Mouse (Mus musculus) CH12F3 (cell line): ENCODE measurements around the gene Rnf24.

ENCODE experiments used
- in situ Hi-C: fragments of 300-500 bp; cut with MboI; formaldehyde crosslinking; loops from 2 replicates; pipeline ENCODE4 v1.14.3; 2020; ENCODE audit warnings: low sequenced_read_pairs

The Rnf24 gene

DNA sequence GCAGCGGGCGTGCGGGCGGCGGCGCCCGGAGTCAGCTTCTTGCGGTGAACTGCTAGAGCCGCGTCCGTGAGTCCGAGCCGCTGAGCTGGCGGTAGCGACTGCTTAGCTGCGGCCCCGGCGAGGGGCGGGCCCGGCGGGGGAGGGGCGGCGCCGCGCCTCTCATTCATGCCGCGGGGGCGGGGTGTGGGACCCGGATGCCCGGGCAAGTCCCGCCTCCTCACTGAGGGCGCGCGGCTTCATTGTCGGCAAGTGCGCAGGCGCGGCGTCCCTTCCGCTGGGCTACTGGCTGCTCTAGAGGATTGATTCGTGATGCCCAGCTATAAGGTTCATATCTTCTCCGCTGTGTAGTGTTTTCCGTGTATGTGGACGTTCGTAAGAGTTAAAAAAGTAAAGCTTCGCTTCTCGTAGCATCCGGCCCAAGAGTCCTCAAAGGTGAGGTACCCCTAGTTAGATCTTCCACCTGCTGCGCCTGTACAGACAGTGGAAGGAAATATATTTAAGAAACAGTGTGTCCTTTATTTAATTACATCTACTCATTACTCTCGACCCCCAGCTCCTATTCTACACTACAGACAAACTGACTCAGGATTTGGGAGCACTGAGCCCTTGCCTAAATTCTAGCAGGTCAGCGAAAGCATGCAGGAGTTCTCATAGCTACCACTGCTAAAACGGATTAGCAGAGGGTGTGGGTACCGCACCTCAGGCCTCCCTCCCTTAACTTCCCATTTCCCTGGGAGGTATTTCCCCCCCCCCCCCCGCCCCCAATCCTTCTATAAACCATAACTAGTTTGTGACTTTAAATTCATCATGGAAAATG is at the start of gene Rnf24:
Gene Rnf24, minus strand, starts transcription at position 146 of the 817 bp plus-strand sequence.
- in situ Hi-C loops: no loop called here

DNA sequence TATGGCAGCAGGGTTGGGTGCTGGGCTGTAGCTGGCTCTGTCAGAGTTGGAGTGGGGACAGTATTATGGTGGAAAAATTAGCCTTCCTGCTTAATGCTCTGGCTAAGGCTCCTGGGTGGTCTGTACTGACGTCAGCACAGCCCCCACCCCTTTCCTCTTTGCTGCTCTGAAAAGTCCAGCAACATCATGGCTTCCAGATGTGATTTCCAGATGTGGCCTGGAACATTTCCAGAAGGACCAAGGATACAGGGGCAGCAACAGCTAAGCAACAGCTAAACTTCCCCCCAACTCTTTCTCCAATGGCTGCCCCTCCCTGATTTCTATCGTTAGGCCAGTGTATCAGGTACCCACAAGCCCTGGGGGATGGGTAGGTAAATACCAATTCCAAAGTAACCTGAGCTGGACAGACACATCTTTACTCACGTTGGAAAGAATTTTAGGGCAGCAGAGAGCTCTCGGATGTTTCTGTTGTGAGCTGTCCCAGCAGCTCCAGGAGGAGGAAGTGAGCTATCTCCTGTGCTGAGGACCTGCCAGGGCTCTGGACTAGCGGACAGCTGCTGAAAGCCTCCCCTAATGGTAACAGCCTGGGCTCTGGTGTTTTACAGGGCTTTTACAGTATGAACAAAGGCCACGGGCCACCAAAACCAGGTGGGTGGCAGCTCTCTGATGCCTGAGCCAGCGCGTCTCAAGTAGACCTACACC is 49.3 kb upstream of the Rnf24 start:
- in situ Hi-C loops: no loop called here

- in situ Hi-C loops: no loop called here
Measured at GRCm38 (mm10) chr2:131400846-131401245, 48.2 kb upstream of the Rnf24 start.

GRCm38 (mm10) chr2:131397323-131397848 is 44.7 kb upstream of the Rnf24 start:
- in situ Hi-C loops: no loop called here

- in situ Hi-C loops: no loop called here
Measured at GRCm38 (mm10) chr2:131386350-131386962, 33.8 kb upstream of the Rnf24 start.

DNA sequence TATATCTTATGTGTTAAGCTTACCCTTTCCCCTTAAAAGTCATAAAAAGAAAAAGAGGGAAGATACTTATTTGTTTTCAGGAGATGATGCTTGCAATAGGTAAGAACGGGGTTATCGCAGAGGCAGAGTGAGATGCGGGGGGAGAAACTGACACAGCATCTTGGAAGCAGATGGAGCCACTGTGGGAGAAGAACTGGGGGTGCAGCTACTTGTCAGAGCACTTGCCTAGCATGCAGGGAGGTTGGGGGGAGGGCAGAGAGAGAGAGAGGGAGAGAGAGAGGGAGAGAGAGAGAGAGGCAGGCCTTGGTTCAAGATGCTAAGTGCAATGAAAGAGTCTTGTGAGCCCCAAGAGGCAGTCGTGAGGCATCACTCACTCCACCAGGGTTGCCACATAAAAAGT is 32.5 kb upstream of the Rnf24 start:
- in situ Hi-C loops: no loop called here

- in situ Hi-C loops: no loop called here
Measured at GRCm38 (mm10) chr2:131379541-131379940, 26.8 kb upstream of the Rnf24 start.

DNA sequence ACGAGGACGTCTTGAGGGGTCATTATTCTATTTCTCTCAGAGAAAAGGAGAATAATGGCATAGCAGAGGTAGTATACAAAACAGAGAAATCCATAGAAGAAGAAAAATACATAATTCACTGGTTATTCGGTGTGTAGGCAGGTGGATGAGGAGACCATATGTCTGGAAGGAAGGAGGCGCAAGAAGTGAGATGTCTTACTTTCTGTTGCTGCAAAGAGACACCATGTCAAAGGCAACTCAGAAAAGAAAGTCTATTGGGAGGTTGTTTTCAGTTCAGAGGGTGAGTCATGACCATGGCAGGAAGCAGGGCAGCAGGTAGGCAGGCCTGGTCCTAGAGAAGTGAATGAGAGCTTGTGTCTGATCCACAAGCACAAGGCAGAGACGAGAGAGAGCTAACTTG is 26.2 kb upstream of the Rnf24 start:
- in situ Hi-C loops: no loop called here

- in situ Hi-C loops: no loop called here
Measured at GRCm38 (mm10) chr2:131377055-131377454, 24.4 kb upstream of the Rnf24 start.

DNA sequence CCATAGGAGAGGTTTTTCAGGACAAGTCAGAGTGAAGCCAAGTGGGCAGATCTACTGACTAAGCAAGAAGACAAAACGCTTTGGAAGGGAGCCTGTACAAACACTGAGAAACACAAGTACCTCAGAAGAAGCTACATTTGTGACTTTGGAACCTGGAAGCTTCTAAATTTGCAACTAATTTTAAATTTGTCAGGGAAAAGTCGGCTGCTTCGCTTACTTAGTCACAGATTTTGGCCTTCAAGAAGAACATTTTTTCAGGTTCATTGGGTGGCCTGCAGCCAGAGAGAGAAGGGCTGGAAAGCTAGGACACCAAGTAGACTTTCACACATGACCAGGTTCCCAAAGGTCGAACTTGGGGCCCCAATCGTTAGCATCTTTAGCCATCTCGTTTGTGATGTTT is 21.0 kb upstream of the Rnf24 start:
- in situ Hi-C loops: no loop called here

DNA sequence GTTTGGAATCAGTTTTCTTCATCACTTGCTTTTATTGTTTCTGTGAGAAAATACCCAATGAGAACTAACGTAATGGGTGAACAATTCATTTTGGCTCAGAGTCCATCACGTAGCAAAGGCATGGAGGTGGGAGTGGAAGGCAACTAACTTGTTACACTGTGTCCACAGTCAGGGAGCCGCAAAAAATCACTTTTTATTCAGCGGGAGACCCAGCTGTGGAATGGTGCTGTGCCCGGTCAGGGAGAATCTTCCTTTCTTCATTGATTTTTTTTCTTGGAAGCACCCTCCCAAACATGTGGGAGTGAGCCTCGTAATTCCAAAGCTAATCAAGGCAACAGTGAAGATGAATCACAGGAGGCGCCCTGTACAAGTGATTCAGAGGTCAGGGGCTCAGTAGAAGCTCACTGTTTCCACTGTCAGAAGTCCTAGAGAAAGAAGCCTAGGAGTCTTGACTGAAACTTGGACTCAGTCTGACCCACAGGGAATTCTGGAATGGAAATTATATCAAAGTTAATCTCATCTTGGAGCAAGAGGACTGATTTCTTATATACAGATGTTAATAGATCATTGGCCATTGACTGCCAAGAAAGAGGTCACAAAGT is 19.7 kb upstream of the Rnf24 start:
- in situ Hi-C loops: no loop called here

- in situ Hi-C loops: no loop called here
Measured at GRCm38 (mm10) chr2:131371811-131372210, 19.1 kb upstream of the Rnf24 start.

- in situ Hi-C loops: no loop called here
Measured at GRCm38 (mm10) chr2:131370828-131371227, 18.1 kb upstream of the Rnf24 start.

GRCm38 (mm10) chr2:131364689-131365088 is 12.0 kb upstream of the Rnf24 start:
- in situ Hi-C loops: no loop called here

DNA sequence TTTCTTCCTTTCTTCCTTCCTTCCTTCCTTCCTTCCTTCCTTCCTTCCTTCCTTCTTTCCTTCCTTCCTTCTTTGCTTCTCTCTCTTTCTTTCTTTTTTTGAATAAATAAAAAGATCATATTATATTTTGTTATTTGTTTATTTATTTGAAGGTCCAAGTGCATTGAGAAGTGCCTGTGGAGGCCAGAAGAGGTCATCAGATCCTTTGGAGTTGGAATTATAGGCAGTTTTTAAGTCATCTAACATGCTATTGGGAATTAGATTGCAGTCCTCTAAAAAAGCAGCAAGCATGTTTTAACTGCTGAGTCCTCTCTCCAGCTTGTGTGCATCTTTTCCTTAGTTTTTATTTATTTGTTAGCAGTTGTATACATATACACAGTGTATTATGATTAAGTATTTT is 5.8 kb upstream of the Rnf24 start:
- in situ Hi-C loops: no loop called here

DNA sequence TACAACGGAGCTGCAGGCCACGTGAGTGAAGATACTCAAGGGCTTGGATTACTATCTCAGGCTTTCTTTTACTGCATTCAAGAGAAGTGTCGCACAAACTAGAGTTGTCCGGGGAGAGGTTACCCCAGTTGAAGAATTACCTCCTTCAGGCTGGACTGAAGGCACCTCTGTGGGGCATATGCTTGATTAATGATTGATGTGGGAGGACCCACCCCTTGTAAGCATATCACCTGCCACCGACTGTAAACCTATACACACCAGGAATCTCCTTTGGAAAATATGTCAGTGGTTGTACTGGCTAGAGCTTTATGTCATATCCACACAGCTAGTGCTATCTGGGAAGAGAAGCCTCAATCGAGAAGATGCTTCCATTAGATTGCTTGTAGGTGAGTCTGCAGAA is 1.4 kb upstream of the Rnf24 start:
- in situ Hi-C loops: no loop called here

- in situ Hi-C loops: no loop called here
Measured at GRCm38 (mm10) chr2:131353564-131353915, 848 bp upstream of the Rnf24 start.

DNA sequence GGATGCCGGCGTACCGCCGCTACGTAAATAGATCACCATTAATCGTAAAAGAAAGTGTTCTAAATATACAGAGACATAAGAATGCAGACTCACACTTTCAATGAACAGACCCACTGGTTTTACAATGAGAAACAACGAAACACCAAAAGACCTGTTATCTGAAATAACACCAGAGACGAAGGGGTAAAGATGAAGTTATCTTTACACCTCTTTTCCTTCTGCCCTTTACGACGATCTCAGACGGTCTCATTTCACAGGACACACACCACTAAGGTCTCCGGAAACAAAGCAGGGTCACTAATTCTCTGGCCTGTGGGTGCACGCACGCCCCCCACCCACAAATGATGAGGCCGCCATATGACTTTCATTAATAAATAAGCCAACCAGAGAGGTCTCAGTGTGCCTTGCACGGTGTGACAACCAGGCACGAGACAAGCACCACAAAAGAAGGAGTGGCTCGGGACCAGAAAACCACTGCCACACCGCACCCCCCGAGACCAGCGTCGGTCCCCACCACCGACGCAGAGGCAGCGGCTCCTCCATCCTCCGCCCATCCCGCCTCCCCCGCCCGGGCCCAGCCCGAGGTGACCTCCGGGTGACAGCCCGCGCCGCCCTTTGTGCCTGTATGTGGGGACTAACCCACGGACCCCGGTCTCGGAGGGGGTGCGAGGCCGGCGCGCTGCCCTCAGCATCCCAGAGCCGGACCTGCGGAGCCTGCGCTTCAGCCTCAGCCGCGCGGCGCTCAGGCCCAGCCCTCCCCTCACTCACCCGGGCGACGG is 535 bp downstream of the Rnf24 start:
- in situ Hi-C loops: no loop called here

DNA sequence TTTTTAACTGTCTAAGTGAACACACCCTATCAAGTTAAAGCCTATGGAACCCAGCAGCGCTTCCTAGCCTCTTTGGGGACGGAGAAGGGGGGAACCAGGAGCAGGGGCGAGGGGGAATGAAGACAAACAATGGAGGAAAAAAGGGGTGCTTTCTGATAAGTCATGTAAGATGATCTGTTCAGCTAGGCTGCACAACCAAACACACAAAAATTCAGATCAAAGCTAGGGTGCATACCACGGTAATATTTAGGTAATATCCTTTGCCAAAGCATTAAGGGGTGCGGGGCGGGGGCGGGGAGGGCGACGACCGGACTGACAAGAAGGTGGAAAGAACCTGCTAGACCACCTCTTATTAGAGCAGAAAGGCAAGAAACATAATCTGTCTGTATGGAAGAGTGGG is 1.2 kb downstream of the Rnf24 start:
- in situ Hi-C loops: no loop called here

DNA sequence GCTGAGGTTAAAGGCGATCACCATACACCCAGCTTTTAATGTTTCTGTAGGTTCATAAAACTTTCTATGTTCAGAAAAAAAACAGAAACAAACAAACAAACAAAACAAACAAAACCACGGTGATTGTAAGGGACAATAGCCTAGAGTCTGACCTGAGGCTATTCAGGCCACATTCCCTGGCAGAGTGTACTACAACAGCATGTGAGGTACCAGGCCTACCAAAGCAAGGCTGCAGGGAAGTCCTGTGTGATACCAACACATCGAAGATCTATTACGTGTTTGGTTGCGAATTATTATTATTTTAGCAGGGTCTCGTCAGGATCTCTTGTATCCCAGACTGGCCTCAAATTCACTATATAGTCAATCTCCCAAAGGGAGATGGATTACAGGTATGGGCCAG is 2.4 kb downstream of the Rnf24 start:
- in situ Hi-C loops: no loop called here

DNA sequence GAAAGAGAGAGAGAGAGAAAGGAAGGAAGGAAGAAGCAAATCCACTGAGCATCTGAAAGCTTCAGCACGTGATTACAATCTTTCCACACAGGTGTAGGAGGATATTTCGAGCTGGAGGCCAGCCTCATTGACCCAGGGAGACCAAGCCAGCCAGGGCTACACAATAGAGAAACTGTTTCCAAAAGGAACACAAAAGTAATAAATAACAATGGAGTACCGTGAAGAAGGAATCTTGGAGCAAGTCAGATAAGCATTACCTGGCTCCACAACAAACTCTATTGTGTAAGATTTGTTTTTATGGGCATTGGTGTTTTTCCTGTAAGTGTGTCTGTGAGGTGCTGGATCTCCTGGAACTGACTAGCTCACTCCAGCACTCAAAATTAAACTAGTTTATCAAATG is 7.1 kb downstream of the Rnf24 start:
- in situ Hi-C loops: no loop called here
